Mouse (Mus musculus) stomach, embryonic 15.5 days (tissue): ENCODE data around the gene Plet1. TPM values are rescaled to one million over a fixed set of nuclear protein-coding genes. Genes with fewer than 3 reads are reported as not detected.

Experiments
- ATAC-seq: fragments of 200-750 bp; cut with Nextera tagmentation; 2 replicates; pipeline ENCODE4 v1.8.0; 2017; ENCODE audit warnings: low read depth, moderate number of reproducible peaks, moderate TSS enrichment; ENCODE audit not compliant: insufficient read depth, low FRiP score
- H3K27ac ChIP-seq: fragments of 300-500 bp; sonication (generic); 2 replicates; pipeline ENCODE4 v1.5.1; 2015; ENCODE audit warnings: mild to moderate bottlenecking, inconsistent platforms
- H3K27me3 ChIP-seq: fragments of 300-500 bp; sonication (generic); replicated peaks from 2 replicates; pipeline ENCODE4 v1.6.1; 2015; ENCODE audit warnings: inconsistent platforms
- H3K36me3 ChIP-seq: fragments of 300-500 bp; sonication (generic); 2 replicates; pipeline ENCODE4 v1.6.1; 2015; ENCODE audit warnings: inconsistent platforms
- H3K4me1 ChIP-seq: fragments of 300-500 bp; sonication (generic); 2 replicates; pipeline ENCODE4 v1.6.1; 2015; ENCODE audit warnings: inconsistent platforms
- H3K4me2 ChIP-seq: fragments of 300-500 bp; sonication (generic); 2 replicates; pipeline ENCODE4 v1.6.1; 2015; ENCODE audit warnings: mild to moderate bottlenecking, inconsistent platforms
- H3K4me3 ChIP-seq: fragments of 300-500 bp; sonication (generic); replicated peaks from 2 replicates; pipeline ENCODE4 v1.5.1; 2015; ENCODE audit warnings: inconsistent platforms
- H3K9ac ChIP-seq: fragments of 300-500 bp; sonication (generic); 2 replicates; pipeline ENCODE4 v1.6.1; 2015; ENCODE audit warnings: inconsistent platforms
- H3K9me3 ChIP-seq: fragments of 300-500 bp; sonication (generic); 2 replicates; pipeline ENCODE4 v1.6.1; 2016; ENCODE audit warnings: inconsistent platforms
- WGBS: fragments of 180-500 bp; shearing (Covaris S2); methylation state at CpG from one replicate; pipeline ENCODE4 v1.1.7; 2015; 5-methylcytosine and 5-hydroxymethylcytosine counted together
- polyA plus RNA-seq: library from polyadenylated mRNA; unstranded; fragments of >200 nt; fragmentation: Nextera tagmentation; extraction: Ambion mirVana; gene quantifications from 2 replicates; pipeline ENCODE4 v1.2.1, GENCODE M21; 2015

Plet1 gene
- polyA plus RNA-seq: 7.8 and 9.7 TPM in 2 replicates

- Histone ChIP-seq H3K4me2 (no peak within 1 kb of the TSS), H3K9ac (no peak within 1 kb of the TSS), H3K27me3 (no peaks in the 10 kb centered on the region), H3K4me3 (no peak within 1 kb of the TSS), H3K36me3 (no peaks in the 10 kb centered on the region), H3K27ac (no peak within 1 kb of the TSS), H3K9me3 (no peaks in the 10 kb centered on the region), H3K4me1 (0 out of 2 replicates have a peak, but pooled peaks cover 3% of the 10 kb centered on the region)
- 65% methylated on average over 6 of the region's 6 CpGs for WGBS
- ATAC-seq: no peak
These were observed at the start of gene Plet1 for GRCm38 (mm10) chr9:50494311-50494710. Gene Plet1 (plus strand): TSS chr9:50494525.

- ATAC-seq: peak; percentile 43; the same call in 1 of the 2 replicates
- Histone ChIP-seq H3K4me3 (no peak overlapping the region), H3K4me2 (no peak overlapping the region), H3K36me3 (no peaks in the 10 kb centered on the region), H3K9ac (no peak overlapping the region), H3K4me1 (peaks cover 7% of the 10 kb centered on the region; the same call in 1 of the 2 replicates), H3K27ac (no peak overlapping the region), H3K9me3 (no peaks in the 10 kb centered on the region), H3K27me3 (no peaks in the 10 kb centered on the region)
- 58% methylated on average over 13 of the region's 13 CpGs for WGBS
These were observed 45.3 kb upstream of the Plet1 start for GRCm38 (mm10) chr9:50449048-50449447.

GRCm38 (mm10) chr9:50451456-50452218, 42.7 kb upstream of the Plet1 start:
- WGBS: 55% methylated on average over 9 of the region's 9 CpGs
- H3K27ac ChIP-seq: no peak overlapping the region
- H3K9ac ChIP-seq: no peak overlapping the region
- no peak overlapping the region for H3K4me3 ChIP-seq
- peak overlapping the region; percentile 37; the same call in 1 of the 2 replicates for H3K4me2 ChIP-seq
- H3K27me3 ChIP-seq: no peaks in the 10 kb centered on the region
- no peaks in the 10 kb centered on the region for H3K36me3 ChIP-seq
- H3K9me3 ChIP-seq: no peaks in the 10 kb centered on the region
- H3K4me1 ChIP-seq: peaks cover 7% of the 10 kb centered on the region; the same call in 1 of the 2 replicates
- no peak for ATAC-seq

- 15% methylated on average over 10 of the region's 10 CpGs for WGBS
These were observed 42.0 kb upstream of the Plet1 start for GRCm38 (mm10) chr9:50452303-50452775.

GRCm38 (mm10) chr9:50457596-50457995, 36.7 kb upstream of the Plet1 start:
- Histone ChIP-seq H3K9ac (no peak overlapping the region), H3K4me1 (no peaks in the 10 kb centered on the region), H3K9me3 (no peaks in the 10 kb centered on the region), H3K4me2 (no peak overlapping the region), H3K4me3 (no peak overlapping the region), H3K36me3 (no peaks in the 10 kb centered on the region), H3K27ac (no peak overlapping the region), H3K27me3 (no peaks in the 10 kb centered on the region)
- WGBS: 81% methylated on average over 7 of the region's 7 CpGs
- no peak for ATAC-seq

More at GRCm38 (mm10) chr9:50452303-50452775, 42.0 kb upstream of the Plet1 start:
- no peaks in the 10 kb centered on the region for H3K36me3 ChIP-seq
- no peak overlapping the region for H3K27ac ChIP-seq
- H3K4me2 ChIP-seq: peak overlapping the region; percentile 37
- no peaks in the 10 kb centered on the region for H3K27me3 ChIP-seq
- H3K9me3 ChIP-seq: no peaks in the 10 kb centered on the region
- no peak overlapping the region for H3K9ac ChIP-seq
- peaks cover 7% of the 10 kb centered on the region; the same call in 1 of the 2 replicates for H3K4me1 ChIP-seq
- 0 out of 2 replicates have a peak, but pooled peaks have one; percentile 43 for ATAC-seq
- no peak overlapping the region for H3K4me3 ChIP-seq

GRCm38 (mm10) chr9:50459537-50459936, 34.8 kb upstream of the Plet1 start:
- no peaks in the 10 kb centered on the region for H3K36me3 ChIP-seq
- no peak overlapping the region for H3K4me2 ChIP-seq
- no peak overlapping the region for H3K9ac ChIP-seq
- no peak overlapping the region for H3K27ac ChIP-seq
- H3K4me3 ChIP-seq: no peak overlapping the region
- WGBS: 49% methylated on average over 2 of the region's 2 CpGs
- no peak for ATAC-seq
- H3K4me1 ChIP-seq: no peaks in the 10 kb centered on the region
- no peaks in the 10 kb centered on the region for H3K27me3 ChIP-seq
- H3K9me3 ChIP-seq: no peaks in the 10 kb centered on the region

- Histone ChIP-seq H3K9me3 (no peaks in the 10 kb centered on the region), H3K27ac (no peak overlapping the region), H3K4me3 (no peak overlapping the region), H3K9ac (no peak overlapping the region), H3K36me3 (no peaks in the 10 kb centered on the region), H3K4me1 (no peaks in the 10 kb centered on the region), H3K27me3 (no peaks in the 10 kb centered on the region), H3K4me2 (peak overlapping the region; percentile 40)
- 0 out of 2 replicates have a peak, but pooled peaks have one; percentile 60 for ATAC-seq
- 40% methylated on average over 19 of the region's 19 CpGs for WGBS
These were observed 31.7 kb upstream of the Plet1 start for GRCm38 (mm10) chr9:50462494-50463204.

- no peak for ATAC-seq
- Histone ChIP-seq H3K4me3 (no peak overlapping the region), H3K36me3 (no peaks in the 10 kb centered on the region), H3K4me1 (no peaks in the 10 kb centered on the region), H3K27ac (no peak overlapping the region), H3K27me3 (no peaks in the 10 kb centered on the region), H3K9me3 (no peaks in the 10 kb centered on the region), H3K9ac (no peak overlapping the region), H3K4me2 (no peak overlapping the region; the same call in 1 of the 2 replicates)
- 33% methylated on average over 4 of the region's 4 CpGs for WGBS
These were observed 31.2 kb upstream of the Plet1 start for GRCm38 (mm10) chr9:50463205-50463508.

GRCm38 (mm10) chr9:50470377-50471100, 23.8 kb upstream of the Plet1 start:
- H3K27me3 ChIP-seq: no peaks in the 10 kb centered on the region
- no peak for ATAC-seq
- H3K4me1 ChIP-seq: 0 out of 2 replicates have a peak, but pooled peaks cover 2% of the 10 kb centered on the region
- H3K9ac ChIP-seq: no peak overlapping the region
- H3K4me2 ChIP-seq: no peak overlapping the region
- H3K27ac ChIP-seq: no peak overlapping the region
- no peaks in the 10 kb centered on the region for H3K9me3 ChIP-seq
- 59% methylated on average over 5 of the region's 5 CpGs for whole genome bisulfite sequencing
- no peaks in the 10 kb centered on the region for H3K36me3 ChIP-seq
- no peak overlapping the region for H3K4me3 ChIP-seq

GRCm38 (mm10) chr9:50471181-50471901, 23.0 kb upstream of the Plet1 start:
- no peak for ATAC-seq
- Histone ChIP-seq H3K27me3 (no peaks in the 10 kb centered on the region), H3K36me3 (no peaks in the 10 kb centered on the region), H3K9me3 (no peaks in the 10 kb centered on the region), H3K9ac (no peak overlapping the region), H3K4me3 (no peak overlapping the region), H3K4me1 (0 out of 2 replicates have a peak, but pooled peaks cover 2% of the 10 kb centered on the region), H3K27ac (no peak overlapping the region), H3K4me2 (no peak overlapping the region)
- 40% methylated on average over 13 of the region's 13 CpGs for WGBS

- H3K36me3 ChIP-seq: no peaks in the 10 kb centered on the region
- H3K9ac ChIP-seq: no peak overlapping the region
- H3K27me3 ChIP-seq: no peaks in the 10 kb centered on the region
- peaks cover 11% of the 10 kb centered on the region; the same call in 1 of the 2 replicates for H3K4me1 ChIP-seq
- no peak for ATAC-seq
- no peaks in the 10 kb centered on the region for H3K9me3 ChIP-seq
- WGBS: 81% methylated on average over 7 of the region's 7 CpGs
- no peak overlapping the region for H3K27ac ChIP-seq
- H3K4me2 ChIP-seq: no peak overlapping the region
- H3K4me3 ChIP-seq: no peak overlapping the region
These were observed 19.0 kb upstream of the Plet1 start for GRCm38 (mm10) chr9:50475318-50475717.
